Mouse (Mus musculus): ENCODE measurements around the gene Lipc.

DNA sequence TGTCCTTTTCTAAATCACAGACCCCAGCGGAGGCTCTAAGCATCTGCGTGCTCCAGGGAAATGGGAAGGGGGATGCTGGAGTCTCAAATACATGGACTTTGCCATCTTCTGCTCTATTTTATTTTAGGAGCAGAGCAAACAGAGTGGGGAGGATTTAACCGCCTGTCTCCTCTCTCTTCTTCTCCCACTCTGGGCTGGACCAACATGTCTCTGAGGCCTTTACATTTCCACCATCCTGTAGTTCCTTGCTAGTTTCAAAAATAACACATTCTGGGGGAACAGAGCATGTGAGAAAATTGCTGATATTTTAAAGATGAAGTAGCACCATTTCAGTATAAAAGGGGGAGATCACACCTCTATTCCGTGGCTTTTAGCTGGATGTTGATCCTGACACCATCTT, 47.1 kb upstream of the Lipc start:
- TF ChIP-seq POLR2A (IDR thresholded peaks at IDR 0.05; ENCODE audit: insufficient read length, low read depth) (no peak), SRF (IDR thresholded peaks at IDR 0.05; ENCODE audit: control insufficient read depth, insufficient read length, low read depth) (no peak), TCF12 (IDR thresholded peaks at IDR 0.05; ENCODE audit: insufficient read depth, poor library complexity, severe bottlenecking) (no peak), MAX (IDR thresholded peaks at IDR 0.05; ENCODE audit: low read depth) (no peak), E2F4 (IDR thresholded peaks at IDR 0.05; ENCODE audit: insufficient read depth) (no peak), MYOG (IDR thresholded peaks at IDR 0.05; ENCODE audit: control insufficient read depth in 1 of 3, insufficient read depth in 1 of 3, insufficient read length in 2 of 3, low read depth in 2 of 3) (no peak), POLR2AphosphoS2 (IDR thresholded peaks at IDR 0.05; ENCODE audit: insufficient read length, low read depth) (no peak), USF1 (IDR thresholded peaks at IDR 0.05; ENCODE audit: low read depth) (no peak), MYOD1 (IDR thresholded peaks at IDR 0.05; ENCODE audit: control insufficient read depth in 1 of 3, insufficient read length in 2 of 3, low read depth in 2 of 3) (no peak), CEBPB (IDR thresholded peaks at IDR 0.05; ENCODE audit: insufficient read depth, poor library complexity, severe bottlenecking) (no peak), REST (IDR thresholded peaks at IDR 0.05; ENCODE audit: insufficient read depth, insufficient read length) (no peak)

Data from myocyte (in vitro differentiated cells).